Mouse (Mus musculus): ENCODE data around the gene Mospd3. TPM values are rescaled to one million over a fixed set of nuclear protein-coding genes. Genes with fewer than 3 reads are reported as not detected.
"Not testable (repeated sequence)": the region's sequence is repeated elsewhere in the genome, so short reads cannot be mapped to it uniquely, and the experiment has no call there.

The Mospd3 gene
- polyA plus RNA-seq, 1 experiment from 2014 or later, result 73.5 TPM

DNA sequence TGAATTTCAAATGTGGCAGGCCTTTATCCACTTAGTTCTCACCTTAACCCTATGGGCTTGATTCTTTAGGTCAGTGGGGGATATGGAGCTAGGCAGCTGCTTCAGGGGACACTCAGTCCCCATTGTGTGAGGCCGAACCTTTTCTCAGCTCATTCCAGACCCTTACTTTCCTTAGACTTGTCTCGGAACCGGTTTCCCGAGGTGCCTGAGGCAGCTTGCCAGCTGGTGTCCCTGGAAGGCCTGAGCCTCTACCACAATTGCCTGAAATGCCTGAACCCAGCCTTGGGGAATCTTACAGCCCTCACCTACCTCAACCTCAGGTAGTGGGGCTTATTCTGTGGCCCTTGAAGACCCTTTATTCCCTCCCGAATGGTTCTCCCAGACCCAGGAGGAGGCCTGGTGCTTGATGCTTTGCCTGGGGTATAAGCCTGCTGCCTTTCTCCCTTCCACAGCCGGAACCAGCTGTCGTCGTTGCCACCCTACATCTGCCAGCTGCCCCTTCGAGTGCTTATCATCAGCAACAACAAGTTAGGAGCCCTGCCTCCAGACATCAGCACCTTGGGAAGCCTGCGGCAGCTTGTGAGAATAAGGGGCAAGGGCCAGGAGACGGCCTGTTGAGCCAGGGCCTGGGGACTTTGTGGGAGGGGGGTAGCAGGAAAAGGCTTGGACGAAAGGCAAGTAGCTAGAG is 32.7 kb upstream of the Mospd3 start:
- Histone ChIP-seq H3K4me3 (no peak overlapping the region), H3K4me2 (no peak overlapping the region), H3K27me3 (no peaks in the 10 kb centered on the region), H3K36me3 (peaks cover 35% of the 10 kb centered on the region), H3K9ac (no peak overlapping the region), H3K9me3 (no peaks in the 10 kb centered on the region), H3K4me1 (replicated peaks) (peaks cover 38% of the 10 kb centered on the region), H3K27ac (replicated peaks) (no peak overlapping the region)
- 72% methylated on average over 12 of the region's 12 CpGs for WGBS
- no peak for ATAC-seq (ENCODE audit: low FRiP score, low read depth)

DNA sequence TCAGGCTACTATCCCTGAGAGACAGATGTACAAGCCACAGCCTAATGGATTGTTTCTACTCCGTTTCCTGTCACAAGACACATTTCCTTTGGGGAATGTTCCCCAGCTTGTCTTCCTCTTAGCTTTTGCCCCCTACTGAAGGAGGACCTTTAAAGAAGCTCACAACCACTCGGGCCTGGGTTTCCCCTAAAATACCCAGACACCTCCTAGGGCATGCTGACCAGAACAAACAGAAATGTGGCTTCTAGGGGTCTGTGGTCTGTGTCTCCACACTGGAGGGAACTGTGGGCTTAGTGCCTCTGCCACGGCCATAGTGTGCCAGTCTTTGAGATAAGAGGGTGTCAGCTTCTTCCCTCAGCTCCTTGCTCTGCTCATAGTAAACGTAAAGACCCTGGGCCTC is 30.7 kb upstream of the Mospd3 start:
- Histone ChIP-seq H3K27ac (replicated peaks) (peak overlapping the region; percentile 60; the same call in 1 of the 2 replicates), H3K9ac (no peak overlapping the region), H3K4me2 (peak overlapping the region; percentile 95; the same call in 1 of the 2 replicates), H3K36me3 (peaks cover 16% of the 10 kb centered on the region; the same call in 1 of the 2 replicates), H3K9me3 (no peaks in the 10 kb centered on the region), H3K27me3 (no peaks in the 10 kb centered on the region), H3K4me3 (0 out of 2 replicates have a peak overlapping the region, but pooled peaks have one; percentile 2), H3K4me1 (replicated peaks) (peaks cover 45% of the 10 kb centered on the region)
- ATAC-seq (ENCODE audit: low FRiP score, low read depth), result no peak
- 72% methylated on average over 4 of the region's 4 CpGs for WGBS

DNA sequence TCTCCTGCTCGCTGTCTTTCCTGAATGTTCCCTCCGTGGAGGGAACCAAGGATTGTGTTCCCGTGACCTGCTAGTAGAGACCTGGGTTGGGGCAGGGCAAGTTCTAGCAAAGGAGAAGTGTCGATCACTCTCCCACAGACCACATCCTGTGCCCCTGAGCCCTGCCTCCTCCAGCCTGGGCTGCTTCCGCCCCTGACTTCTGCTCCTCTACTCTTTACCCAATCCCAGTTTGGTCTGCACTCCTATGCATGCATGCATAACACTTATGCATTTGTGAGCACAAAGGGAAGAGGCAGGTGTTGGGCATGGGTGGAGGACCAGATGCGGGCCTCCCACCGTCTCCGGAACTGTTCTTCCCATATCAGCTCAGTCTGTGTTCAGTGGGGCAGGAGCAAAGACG is 30.3 kb upstream of the Mospd3 start:
- no peaks in the 10 kb centered on the region for H3K27me3 ChIP-seq
- WGBS, result 65% methylated on average over 9 of the region's 9 CpGs
- H3K4me1 ChIP-seq (replicated peaks), result peaks cover 45% of the 10 kb centered on the region
- ATAC-seq (ENCODE audit: low FRiP score, low read depth), result no peak
- no peaks in the 10 kb centered on the region for H3K9me3 ChIP-seq
- H3K9ac ChIP-seq, result 0 out of 2 replicates have a peak overlapping the region, but pooled peaks have one; percentile 10
- peaks cover 12% of the 10 kb centered on the region; the same call in 1 of the 2 replicates for H3K36me3 ChIP-seq
- H3K4me2 ChIP-seq, result peak overlapping the region; percentile 95
- peak overlapping the region; percentile 60 for H3K27ac ChIP-seq (replicated peaks)
- 0 out of 2 replicates have a peak overlapping the region, but pooled peaks have one; percentile 2 for H3K4me3 ChIP-seq

DNA sequence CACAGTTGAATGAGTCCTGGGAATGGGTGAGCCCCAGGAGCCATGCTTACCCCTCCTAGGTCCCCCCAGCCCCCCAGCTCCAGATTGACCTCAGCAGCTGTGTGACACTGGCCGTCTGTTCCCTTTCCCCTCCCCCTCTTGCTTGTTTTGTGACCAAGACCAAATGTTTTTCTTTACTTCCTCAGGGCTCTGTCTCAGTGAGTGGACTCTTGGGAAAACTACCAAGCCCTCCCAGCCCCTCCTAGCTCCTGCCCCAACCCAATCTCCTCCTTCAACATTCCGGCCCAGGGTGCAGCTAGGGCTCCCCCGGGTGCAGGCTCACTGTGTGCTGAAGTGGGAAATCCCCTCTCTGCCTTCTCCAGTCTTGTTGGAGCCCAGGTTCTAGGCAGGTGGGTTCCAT is 29.7 kb upstream of the Mospd3 start:
- H3K9me3 ChIP-seq, result no peaks in the 10 kb centered on the region
- no peak overlapping the region for H3K4me3 ChIP-seq
- whole genome bisulfite sequencing, result 50% methylated on average over 3 of the region's 3 CpGs
- H3K36me3 ChIP-seq, result peaks cover 6% of the 10 kb centered on the region; the same call in 1 of the 2 replicates
- ATAC-seq (ENCODE audit: low FRiP score, low read depth), result no peak
- peak overlapping the region; percentile 95 for H3K4me2 ChIP-seq
- H3K9ac ChIP-seq, result 0 out of 2 replicates have a peak overlapping the region, but pooled peaks have one; percentile 10
- H3K27me3 ChIP-seq, result no peaks in the 10 kb centered on the region
- peaks cover 45% of the 10 kb centered on the region for H3K4me1 ChIP-seq (replicated peaks)
- H3K27ac ChIP-seq (replicated peaks), result peak overlapping the region; percentile 60

DNA sequence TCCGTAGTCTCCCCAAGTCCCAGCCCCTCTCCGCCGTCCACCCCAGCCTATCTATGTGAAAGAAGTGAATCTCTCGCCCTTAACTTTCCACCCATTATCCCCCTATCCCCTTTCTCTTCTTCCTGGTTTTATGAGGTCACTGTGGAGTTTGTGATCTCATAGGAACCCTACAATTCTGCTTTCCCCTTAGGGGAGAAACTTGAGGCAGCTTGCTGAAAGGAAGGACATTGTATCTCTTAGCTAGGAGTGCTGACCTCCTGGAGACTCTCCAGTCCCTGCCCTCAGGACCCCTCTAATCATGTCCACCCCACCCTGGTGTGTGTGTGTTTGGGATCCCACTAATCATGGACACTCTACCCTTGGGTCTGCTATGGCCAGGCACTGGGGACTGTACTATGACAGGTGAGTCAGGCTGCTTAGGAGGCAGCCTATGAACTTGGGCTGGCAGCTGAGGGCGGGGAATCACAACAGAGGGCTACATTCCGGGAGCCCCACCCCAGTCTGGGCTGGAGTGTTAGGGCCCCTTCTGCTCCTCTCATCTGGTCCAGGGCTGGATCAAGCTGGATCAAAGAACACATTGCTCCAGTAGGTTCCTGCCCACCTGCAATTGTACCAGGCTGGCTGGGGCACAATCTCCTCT is 29.2 kb upstream of the Mospd3 start:
- no peak for ATAC-seq (ENCODE audit: low FRiP score, low read depth)
- WGBS, result 27% methylated on average over 6 of the region's 6 CpGs
- Histone ChIP-seq H3K4me2 (peak overlapping the region; percentile 95), H3K9ac (peak overlapping the region; percentile 86), H3K9me3 (no peaks in the 10 kb centered on the region), H3K4me1 (replicated peaks) (peaks cover 45% of the 10 kb centered on the region), H3K4me3 (peak overlapping the region; percentile 83), H3K27ac (replicated peaks) (peak overlapping the region; percentile 60), H3K36me3 (peaks cover under 1% of the 10 kb centered on the region; the same call in 1 of the 2 replicates), H3K27me3 (no peaks in the 10 kb centered on the region)

DNA sequence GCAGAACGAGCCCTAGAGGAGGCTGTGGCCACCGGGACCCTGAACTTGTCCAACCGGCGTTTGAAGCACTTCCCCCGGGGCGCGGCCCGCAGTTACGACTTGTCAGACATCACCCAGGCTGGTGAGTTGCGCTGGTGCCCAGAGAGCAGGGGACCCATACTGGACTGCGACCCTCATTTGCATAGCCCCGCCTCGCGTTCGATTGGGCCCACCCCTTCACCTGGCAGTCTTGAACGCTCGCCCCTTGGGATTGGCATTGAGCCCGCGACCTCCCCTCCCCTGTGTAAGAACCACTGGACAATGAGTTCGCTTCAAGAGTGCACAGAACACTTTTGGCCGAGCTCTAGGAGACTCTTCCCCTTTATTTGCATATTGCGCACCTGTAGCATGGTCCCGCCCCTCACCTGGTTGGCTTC is 28.5 kb upstream of the Mospd3 start:
- no peaks in the 10 kb centered on the region for H3K36me3 ChIP-seq
- no peaks in the 10 kb centered on the region for H3K9me3 ChIP-seq
- ATAC-seq (ENCODE audit: low FRiP score, low read depth), result peak; percentile 9
- 1% methylated on average over 23 of the region's 23 CpGs for WGBS
- H3K4me2 ChIP-seq, result peak overlapping the region; percentile 95
- H3K4me3 ChIP-seq, result peak overlapping the region; percentile 83
- peak overlapping the region; percentile 90 for H3K27ac ChIP-seq (replicated peaks)
- peak overlapping the region; percentile 86 for H3K9ac ChIP-seq
- peaks cover 45% of the 10 kb centered on the region for H3K4me1 ChIP-seq (replicated peaks)
- no peaks in the 10 kb centered on the region for H3K27me3 ChIP-seq

DNA sequence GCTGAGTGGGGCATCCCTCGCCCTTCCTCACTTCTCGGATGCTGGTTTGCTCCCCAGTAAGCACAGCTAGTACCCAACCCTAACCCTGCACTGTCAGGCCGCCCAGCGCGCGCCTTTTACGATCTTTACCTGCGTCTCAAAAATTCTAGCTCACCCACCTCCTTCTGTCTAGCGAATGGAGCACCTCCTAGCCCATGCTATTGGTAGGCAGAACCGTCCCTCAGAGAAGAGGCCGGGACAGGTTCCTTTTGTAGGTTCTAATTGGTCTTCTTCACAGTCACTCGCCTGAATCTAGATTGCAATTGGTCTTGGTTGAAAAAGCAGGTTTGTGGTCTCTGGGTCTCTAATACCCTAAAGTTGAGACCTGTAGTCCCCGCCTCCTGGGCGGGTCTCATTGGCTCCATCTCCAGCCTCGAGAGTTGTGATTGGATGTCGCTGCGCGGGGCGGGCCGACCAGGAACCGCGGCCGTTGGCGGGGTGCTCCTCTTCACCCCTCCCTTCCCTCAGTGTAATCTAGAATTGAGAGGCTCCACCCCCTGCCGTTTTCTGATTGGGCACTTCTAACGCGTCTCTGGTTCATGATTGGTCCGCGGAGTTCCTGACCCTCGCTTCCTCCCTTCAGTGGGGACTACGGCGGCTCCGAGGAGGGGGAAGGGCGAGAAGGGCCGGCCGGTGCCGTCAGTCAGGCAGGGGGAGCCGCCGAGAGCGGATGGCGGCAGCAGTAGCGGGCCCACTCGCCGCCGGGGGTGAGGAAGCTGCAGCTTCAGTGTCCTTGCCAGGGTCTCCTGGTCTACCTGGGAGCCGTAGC is 27.8 kb upstream of the Mospd3 start, which contains the start of the genes Fbxo24, Lrch4 and Gm20605:
Fbxo24 (minus strand) TSS at position 505 of the 808 bp plus-strand sequence.
Lrch4 (plus strand) TSS at position 624 of the 808 bp plus-strand sequence.
Gm20605 (plus strand) TSS at position 678 of the 808 bp plus-strand sequence.
- H3K27me3 ChIP-seq, result no peaks in the 10 kb centered on the region
- ATAC-seq (ENCODE audit: low FRiP score, low read depth), result peak; percentile 99
- peak within 1 kb of the TSS; percentile 90 for H3K27ac ChIP-seq (replicated peaks)
- H3K9me3 ChIP-seq, result no peaks in the 10 kb centered on the region
- H3K9ac ChIP-seq, result peak within 1 kb of the TSS; percentile 86
- no peaks in the 10 kb centered on the region for H3K36me3 ChIP-seq
- under 1% methylated on average over 46 of the region's 46 CpGs for WGBS
- peaks cover 45% of the 10 kb centered on the region for H3K4me1 ChIP-seq (replicated peaks)
- peak within 1 kb of the TSS; percentile 95 for H3K4me2 ChIP-seq
- peak within 1 kb of the TSS; percentile 83 for H3K4me3 ChIP-seq

DNA sequence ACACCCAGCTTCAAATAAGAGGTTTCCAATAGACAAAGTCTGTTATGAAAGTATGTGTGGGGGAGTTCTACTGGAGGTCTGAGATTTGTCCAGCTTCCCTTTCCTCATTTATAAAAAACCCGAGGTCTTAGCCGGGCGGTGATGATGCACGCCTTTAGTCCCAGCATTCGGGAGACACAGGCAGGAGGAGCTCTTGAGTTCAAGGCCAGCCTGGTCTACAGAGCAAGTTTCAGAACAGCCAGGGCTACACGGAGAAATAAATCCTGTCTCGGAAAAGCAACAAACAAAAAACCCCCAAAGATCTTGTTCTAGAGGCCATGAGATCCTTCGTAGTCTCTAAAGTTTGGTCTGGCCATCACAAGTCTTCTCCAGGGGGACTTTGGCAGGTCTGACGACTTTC is 27.1 kb upstream of the Mospd3 start:
- Histone ChIP-seq H3K9ac (peak overlapping the region; percentile 53), H3K36me3 (no peaks in the 10 kb centered on the region), H3K4me2 (peak overlapping the region; percentile 67), H3K27ac (replicated peaks) (peak overlapping the region; percentile 83), H3K9me3 (no peaks in the 10 kb centered on the region), H3K27me3 (no peaks in the 10 kb centered on the region), H3K4me3 (peak overlapping the region; percentile 83), H3K4me1 (replicated peaks) (peaks cover 38% of the 10 kb centered on the region)
- 3% methylated on average over 9 of the region's 9 CpGs for WGBS
- ATAC-seq (ENCODE audit: low FRiP score, low read depth), result no peak

DNA sequence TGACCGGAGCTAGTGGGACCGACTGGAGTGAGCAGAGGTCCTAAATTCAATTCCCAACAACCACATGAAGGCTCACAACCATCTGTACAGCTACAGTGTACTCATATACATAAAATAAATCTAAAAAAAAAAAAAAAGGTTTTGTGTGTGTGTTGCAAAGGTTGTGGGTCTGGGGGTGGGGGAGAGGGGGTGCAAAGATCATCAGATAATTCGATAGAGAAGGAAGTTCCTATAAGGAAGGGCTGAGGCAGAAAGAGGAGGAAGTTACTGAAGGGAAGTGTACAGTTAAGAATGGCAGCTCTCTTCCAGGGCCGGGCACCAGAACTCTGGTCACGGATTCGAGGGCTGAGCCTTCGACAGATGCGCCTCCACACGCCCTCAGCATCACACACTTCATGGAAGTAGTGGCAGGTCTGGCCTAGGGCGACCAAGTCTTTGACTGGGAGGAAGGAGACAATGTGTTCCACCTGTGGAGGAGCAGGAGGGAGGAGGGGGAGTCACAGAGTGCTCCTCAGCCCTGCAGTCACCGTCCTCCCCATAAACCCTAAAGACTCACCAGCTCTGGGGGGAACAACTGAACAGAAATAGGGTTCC is 23.2 kb upstream of the Mospd3 start:
- H3K4me1 ChIP-seq (replicated peaks), result peaks cover 7% of the 10 kb centered on the region
- ATAC-seq (ENCODE audit: low FRiP score, low read depth), result no peak
- H3K4me3 ChIP-seq, result no peak overlapping the region
- H3K27me3 ChIP-seq, result no peaks in the 10 kb centered on the region
- no peak overlapping the region for H3K4me2 ChIP-seq
- WGBS, result 87% methylated on average over 11 of the region's 11 CpGs
- H3K27ac ChIP-seq (replicated peaks), result no peak overlapping the region
- H3K9ac ChIP-seq, result no peak overlapping the region
- H3K36me3 ChIP-seq, result no peaks in the 10 kb centered on the region
- H3K9me3 ChIP-seq, result no peaks in the 10 kb centered on the region

DNA sequence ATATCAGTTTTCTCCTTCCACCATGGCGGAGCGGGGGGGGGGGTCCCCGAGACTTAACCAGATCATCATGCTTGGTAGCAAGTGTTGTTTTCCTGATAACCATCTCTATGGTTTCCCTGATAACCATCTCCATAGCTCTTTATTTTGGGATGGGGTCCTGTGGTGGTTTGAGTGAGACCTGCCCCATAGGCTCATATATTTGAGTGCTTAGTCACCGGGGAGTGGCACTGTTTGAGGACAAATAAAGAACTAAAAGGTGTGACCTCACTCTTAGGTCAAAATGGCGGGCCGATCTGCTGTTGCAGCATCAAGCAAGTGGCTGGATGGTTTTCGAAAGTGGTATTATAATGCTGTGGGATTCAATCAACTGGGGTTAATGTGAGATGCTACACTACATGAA is 14.5 kb upstream of the Mospd3 start:
- no peak overlapping the region for H3K9ac ChIP-seq
- H3K4me1 ChIP-seq (replicated peaks), result no peaks in the 10 kb centered on the region
- H3K4me3 ChIP-seq, result no peak overlapping the region
- H3K36me3 ChIP-seq, result no peaks in the 10 kb centered on the region
- ATAC-seq (ENCODE audit: low FRiP score, low read depth), result no peak
- no peaks in the 10 kb centered on the region for H3K9me3 ChIP-seq
- no peak overlapping the region for H3K27ac ChIP-seq (replicated peaks)
- no peaks in the 10 kb centered on the region for H3K27me3 ChIP-seq
- 94% methylated on average over 7 of the region's 7 CpGs for WGBS
- no peak overlapping the region for H3K4me2 ChIP-seq

DNA sequence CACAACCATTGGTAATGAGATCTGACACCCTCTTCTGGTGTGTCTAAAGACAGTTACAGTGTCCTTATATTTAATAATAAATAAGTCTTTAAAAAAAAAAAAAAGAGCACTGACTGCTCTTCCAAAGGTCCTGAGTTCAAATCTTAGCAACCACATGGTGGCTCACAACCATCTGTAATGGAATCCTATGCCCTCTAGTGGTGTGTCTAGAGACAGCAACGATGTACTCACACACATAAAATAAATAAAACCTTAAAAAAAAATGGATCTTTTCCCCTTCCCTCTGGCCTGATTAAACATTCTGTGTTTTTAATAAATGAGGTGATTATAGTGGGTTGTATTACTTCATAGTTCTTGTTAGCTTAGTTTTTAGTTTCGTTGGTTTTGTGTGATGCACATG is 14.1 kb upstream of the Mospd3 start:
- H3K4me3 ChIP-seq; H3K36me3 ChIP-seq; H3K9ac ChIP-seq; H3K9me3 ChIP-seq; ATAC-seq (ENCODE audit: low FRiP score, low read depth); H3K4me2 ChIP-seq; H3K4me1 ChIP-seq (replicated peaks); H3K27ac ChIP-seq (replicated peaks); H3K27me3 ChIP-seq: not testable (repeated sequence)
- WGBS, result 93% methylated on average over 2 of the region's 2 CpGs
